Mouse (Mus musculus) neural tube, embryonic 13.5 days (tissue): ENCODE measurements around the gene Dclk1. TPM values are rescaled to one million over a fixed set of nuclear protein-coding genes. Genes with fewer than 3 reads are reported as not detected.
A peak's percentile ranks its signal among the peaks of the same experiment; 100 is the strongest.

Experiments used
- ATAC-seq: fragments of 200-750 bp; cut with Nextera tagmentation; 2 replicates; pipeline ENCODE4 v1.8.0; 2017; ENCODE audit warnings: low read depth, mild to moderate bottlenecking, moderate TSS enrichment, moderate library complexity
- H3K27ac ChIP-seq: fragments of 300-500 bp; sonication (generic); replicated peaks from 2 replicates; pipeline ENCODE4 v1.5.1; 2015; ENCODE audit warnings: moderate library complexity, mild to moderate bottlenecking, inconsistent platforms
- H3K27me3 ChIP-seq: fragments of 300-500 bp; sonication (generic); 2 replicates; pipeline ENCODE4 v1.6.1; 2015; ENCODE audit warnings: mild to moderate bottlenecking, inconsistent platforms
- H3K36me3 ChIP-seq: fragments of 300-500 bp; sonication (generic); 2 replicates; pipeline ENCODE4 v1.6.1; 2015; ENCODE audit warnings: mild to moderate bottlenecking, inconsistent platforms
- H3K4me1 ChIP-seq: fragments of 300-500 bp; sonication (generic); replicated peaks from 2 replicates; pipeline ENCODE4 v1.6.1; 2015; ENCODE audit warnings: inconsistent platforms
- H3K4me2 ChIP-seq: fragments of 300-500 bp; sonication (generic); 2 replicates; pipeline ENCODE4 v1.6.1; 2015; ENCODE audit warnings: inconsistent platforms, mild to moderate bottlenecking, moderate library complexity
- H3K4me3 ChIP-seq: fragments of 300-500 bp; sonication (generic); 2 replicates; pipeline ENCODE4 v1.5.1; 2015; ENCODE audit warnings: mild to moderate bottlenecking, inconsistent platforms
- H3K9ac ChIP-seq: fragments of 300-500 bp; sonication (generic); 2 replicates; pipeline ENCODE4 v1.6.1; 2015; ENCODE audit warnings: moderate library complexity, mild to moderate bottlenecking, inconsistent platforms
- H3K9me3 ChIP-seq: fragments of 300-500 bp; sonication (generic); 2 replicates; pipeline ENCODE4 v1.6.1; 2016; ENCODE audit warnings: inconsistent platforms
- WGBS: fragments of 180-500 bp; shearing (Covaris S2); methylation state at CpG from one replicate; pipeline ENCODE4 v1.1.7; 2015; 5-methylcytosine and 5-hydroxymethylcytosine counted together
- polyA plus RNA-seq: library from polyadenylated mRNA; unstranded; fragments of >200 nt; fragmentation: Nextera tagmentation; extraction: Ambion mirVana; gene quantifications from 2 replicates; pipeline ENCODE4 v1.2.1, GENCODE M21; 2015

Gene Dclk1
- polyA plus RNA-seq, 1 experiment from 2014 or later: 190 TPM

DNA sequence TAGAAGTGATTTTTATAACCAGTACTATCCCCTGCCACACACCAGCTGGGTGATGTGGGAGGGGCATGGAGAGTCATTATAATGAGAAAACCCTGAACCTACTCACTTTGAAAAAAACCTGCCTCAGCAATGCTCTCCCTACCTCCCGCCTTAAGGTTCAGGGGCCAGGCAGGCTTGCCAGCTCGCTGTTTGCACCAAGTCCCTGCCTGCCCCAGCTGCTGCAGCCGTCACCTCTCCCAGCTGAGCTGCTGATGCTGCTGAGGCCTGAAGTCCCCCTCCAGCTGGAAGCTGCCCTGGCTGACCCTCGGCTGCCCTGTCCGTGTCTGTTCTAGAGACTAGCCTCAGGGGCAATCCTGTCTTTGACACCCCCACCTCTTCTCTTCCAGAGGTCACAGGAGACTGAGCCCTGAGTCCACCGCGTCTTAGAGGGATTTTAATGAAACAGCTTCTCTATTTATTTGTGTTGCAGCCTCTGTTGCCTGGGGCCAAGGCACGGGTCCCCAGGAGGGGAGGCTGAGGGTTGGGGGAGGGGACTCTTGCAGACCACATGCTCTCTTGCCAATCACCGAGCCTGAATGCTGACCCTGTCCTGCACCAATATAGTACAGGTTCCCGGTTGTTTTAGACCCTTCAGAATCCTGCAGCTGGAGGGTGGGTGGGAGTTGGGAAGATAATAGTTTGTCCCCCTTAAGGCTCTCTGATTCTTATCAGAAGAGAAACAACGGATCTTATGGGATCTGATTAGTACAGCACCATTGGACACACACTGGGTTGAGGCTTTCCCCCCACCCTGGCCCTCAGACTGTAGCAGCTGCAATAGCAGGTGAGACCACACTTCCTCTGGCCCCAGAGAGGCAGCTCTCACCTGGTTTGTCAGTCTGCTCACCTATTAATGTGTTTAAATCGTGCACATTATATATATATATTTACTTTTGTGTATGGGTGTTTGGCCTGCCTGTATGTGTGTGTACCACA is 346.1 kb downstream of the Dclk1 start:
- ATAC-seq: peak; percentile 82
- Histone ChIP-seq H3K4me3 (no peak overlapping the region), H3K4me2 (0 out of 2 replicates have a peak overlapping the region, but pooled peaks have one; percentile 18), H3K27me3 (no peaks in the 10 kb centered on the region), H3K9me3 (no peaks in the 10 kb centered on the region), H3K4me1 (peaks cover 40% of the 10 kb centered on the region), H3K27ac (peak overlapping the region; percentile 78), H3K9ac (peak overlapping the region; percentile 56), H3K36me3 (no peaks in the 10 kb centered on the region)
- WGBS: 8% methylated on average over 12 of the region's 12 CpGs

Other genes with a start within 250 kb of the Dclk1 start
- gene Ccna1, start 186.9 kb upstream of the Dclk1 start, polyA plus RNA-seq: 0.56 and 0.66 TPM in 2 replicates
- gene Spg20, start 130.3 kb upstream of the Dclk1 start, polyA plus RNA-seq: 20.2 and 24.8 TPM in 2 replicates
- gene Ccdc169, start 105.0 kb upstream of the Dclk1 start, polyA plus RNA-seq: not detected in 2 replicates
- gene Sohlh2, start 60.3 kb upstream of the Dclk1 start, polyA plus RNA-seq: not detected in 2 replicates
- not detected in 2 replicates for gene Gm21954, start 229.8 kb downstream of the Dclk1 start, polyA plus RNA-seq